24 mouse cellular contexts compared by ENCODE assay signal in genomic region chr14:22668302-22668701, GRCm38 (mm10).
DNase-seq lines count a peak whose midpoint lies in the region; ATAC-seq and TF ChIP-seq lines count a peak whose summit lies in the region.
"Had no signal": no experiment of that assay in that cellular context is flagged by ENCODE, and none has a peak within 500 bp of the region (broad histone marks: within the 10 kb centered on the region; RNA-seq: fewer than 3 reads in every experiment).

No protein-coding gene starts in this region.

- no peaks in the 10 kb centered on the region for H3K9me3 ChIP-seq in lung, embryonic 14.5 days (ENCODE audit: low read depth, low read length)
- no peaks in the 10 kb centered on the region for H3K9me3 ChIP-seq in lung, postnatal 0 days (ENCODE audit: low read length)
- H3K9me3 ChIP-seq: embryonic facial prominence, embryonic 12.5 days; forebrain, embryonic 12.5 days; forebrain, embryonic 15.5 days; hindbrain, embryonic 12.5 days; hindbrain, embryonic 15.5 days had no signal

- H3K4me1 ChIP-seq in lung, embryonic 14.5 days (ENCODE audit: insufficient read depth), result peaks cover 27% of the 10 kb centered on the region
- H3K4me1 ChIP-seq in lung, postnatal 0 days (ENCODE audit: insufficient read depth, low read depth, low read length), result no peaks in the 10 kb centered on the region
- H3K4me1 ChIP-seq: embryonic facial prominence, embryonic 12.5 days; forebrain, embryonic 12.5 days; forebrain, embryonic 15.5 days had no signal

- TF ChIP-seq EP300 in lung, postnatal 0 days (IDR thresholded peaks at IDR 0.05), result 0 out of 2 replicates have a peak, but pooled peaks have one; percentile 14

- no peaks in the 10 kb centered on the region for H3K36me3 ChIP-seq in lung, embryonic 14.5 days (ENCODE audit: insufficient read depth)
- H3K36me3 ChIP-seq in lung, postnatal 0 days (ENCODE audit: insufficient read depth, low read length), result no peaks in the 10 kb centered on the region
- H3K36me3 ChIP-seq: embryonic facial prominence, embryonic 12.5 days; forebrain, embryonic 12.5 days; forebrain, embryonic 15.5 days; hindbrain, embryonic 12.5 days; hindbrain, embryonic 15.5 days had no signal

- no peak overlapping the region for H3K4me2 ChIP-seq in lung, embryonic 14.5 days
- no peak overlapping the region for H3K4me2 ChIP-seq in lung, postnatal 0 days (replicated peaks; ENCODE audit: low read depth, low read length)
- H3K4me2 ChIP-seq: embryonic facial prominence, embryonic 12.5 days; forebrain, embryonic 12.5 days; forebrain, embryonic 15.5 days; heart, embryonic 11.5 days; hindbrain, embryonic 12.5 days; hindbrain, embryonic 15.5 days had no signal

- peak; percentile 76 for ATAC-seq in lung, embryonic 14.5 days (ENCODE audit: insufficient read depth)
- ATAC-seq in lung, postnatal 0 days, result 0 out of 2 replicates have a peak, but pooled peaks have one; percentile 21
- ATAC-seq: activated CD4-positive, CD25-positive, alpha-beta regulatory T cell, adult 4 months; forebrain, embryonic 15.5 days had no signal

- H3K27me3 ChIP-seq in lung, embryonic 14.5 days (ENCODE audit: insufficient read depth, low read length), result no peaks in the 10 kb centered on the region
- no peaks in the 10 kb centered on the region for H3K27me3 ChIP-seq in lung, postnatal 0 days (replicated peaks; ENCODE audit: insufficient read depth, low read length)
- H3K27me3 ChIP-seq: embryonic facial prominence, embryonic 12.5 days; forebrain, embryonic 15.5 days; hindbrain, embryonic 15.5 days had no signal

- no peak for TF ChIP-seq CTCF in lung, embryonic 14.5 days (IDR thresholded peaks at IDR 0.05; ENCODE audit: low read depth)
- no peak for TF ChIP-seq CTCF in lung, postnatal 0 days (IDR thresholded peaks at IDR 0.05)

- 0 out of 2 replicates have a peak overlapping the region, but pooled peaks have one; percentile 8 for H3K27ac ChIP-seq in lung, embryonic 14.5 days (ENCODE audit: low read depth)
- H3K27ac ChIP-seq in lung, postnatal 0 days (ENCODE audit: low read length), result no peak overlapping the region
- H3K27ac ChIP-seq: embryonic facial prominence, embryonic 12.5 days; forebrain, embryonic 12.5 days; forebrain, embryonic 15.5 days; heart, adult 2 months; hindbrain, embryonic 15.5 days had no signal

- WGBS in lung, embryonic 14.5 days, result 15% methylated on average over 8 of the region's 8 CpGs
- WGBS in lung, postnatal 0 days, result 25% methylated on average over 8 of the region's 8 CpGs

- H3K4me3 ChIP-seq in lung, embryonic 14.5 days (ENCODE audit: low read depth, low read length), result no peak overlapping the region
- no peak overlapping the region for H3K4me3 ChIP-seq in lung, postnatal 0 days (ENCODE audit: low read depth, low read length)
- H3K4me3 ChIP-seq: embryonic facial prominence, embryonic 12.5 days; erythroblast, embryonic 14.5 days; forebrain, embryonic 12.5 days; forebrain, embryonic 15.5 days; heart, adult 2 months; hindbrain, embryonic 12.5 days; hindbrain, embryonic 15.5 days had no signal

- DNase-seq in embryo, embryonic 10 days (ENCODE audit: low spot score), result peak; percentile 31
- no peak for DNase-seq in embryo, embryonic 9.5 days (ENCODE audit: extremely low spot score)
- DNase-seq in lung, embryonic 14.5 days, result peak; percentile 59
- no peak for DNase-seq in lung, postnatal 14 days
- DNase-seq in lung, postnatal 0 days (ENCODE audit: low spot score), result peak; percentile 40
- DNase-seq in lung, adult 18-20 months, result no peak
- DNase-seq in forelimb bud, embryonic 11.5 days (ENCODE audit: low read depth, low spot score), result peak; percentile 23
- DNase-seq in urinary bladder, postnatal 14 days (ENCODE audit: low spot score), result no peak
- DNase-seq: adrenal gland, adult 8-10 months; adrenal gland, postnatal 25 days; cerebellum, adult 18-20 months; cerebellum, adult 9-11 months; cerebellum, postnatal 25 days; gastrocnemius, postnatal 10 days; gastrocnemius, postnatal 36 days; heart, adult 2 months had no signal

- H3K9ac ChIP-seq in lung, embryonic 14.5 days, result no peak overlapping the region
- no peak overlapping the region for H3K9ac ChIP-seq in lung, postnatal 0 days (replicated peaks; ENCODE audit: low read depth)
- H3K9ac ChIP-seq: embryonic facial prominence, embryonic 12.5 days; forebrain, embryonic 12.5 days; forebrain, embryonic 15.5 days; hindbrain, embryonic 12.5 days; hindbrain, embryonic 15.5 days had no signal

Comparison
In these comparisons a context has a peak if more than half of its experiments do, and no peak if none do; other contexts are left out.
1. DNase-seq: peak in embryo, embryonic 10 days (single experiment), lung, embryonic 14.5 days (single experiment), lung, postnatal 0 days (single experiment) and forelimb bud, embryonic 11.5 days (single experiment); none in embryo, embryonic 9.5 days (single experiment), lung, postnatal 14 days (single experiment), lung, adult 18-20 months (0 of 2) and urinary bladder, postnatal 14 days (single experiment).